Mouse (Mus musculus): ENCODE results near the gene Gpc5.

The Gpc5 gene

DNA sequence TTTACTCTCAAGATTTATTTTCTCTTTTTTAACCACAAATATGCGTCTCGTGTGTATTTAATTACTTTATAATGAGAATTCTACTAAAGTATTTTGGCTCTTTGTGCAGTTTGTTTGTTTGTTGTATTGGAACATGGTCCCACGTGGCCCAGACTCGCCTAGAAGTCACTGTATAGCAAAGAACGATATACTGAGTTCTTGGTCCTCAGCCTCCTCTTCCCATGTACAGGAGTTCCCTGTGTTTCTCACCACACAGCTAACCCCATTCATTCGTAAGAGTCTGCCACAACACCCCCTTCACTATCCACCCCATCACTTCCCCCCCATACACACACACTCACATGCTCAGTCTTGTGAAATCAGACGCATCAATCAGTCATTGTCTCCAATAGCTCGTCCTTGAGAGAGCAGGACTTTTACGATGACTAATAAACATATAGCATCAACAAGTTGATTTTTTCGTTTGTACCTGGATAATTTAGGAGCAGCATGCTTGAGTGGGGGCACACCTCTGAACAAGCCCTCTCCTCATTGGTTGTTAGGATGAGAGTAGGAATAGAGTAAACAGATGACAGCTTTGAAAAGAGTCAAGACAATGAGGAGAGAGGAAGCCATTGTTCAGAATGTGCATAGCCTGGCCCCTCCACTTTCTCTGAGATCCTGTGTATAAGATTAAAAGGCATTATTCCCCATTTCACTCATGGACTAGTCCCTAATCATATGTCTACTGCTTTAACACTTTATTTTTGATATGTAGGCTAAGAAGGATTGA, 740.0 kb downstream of the Gpc5 start:
- no peak for DNase-seq (ENCODE audit: low spot score)

DNA sequence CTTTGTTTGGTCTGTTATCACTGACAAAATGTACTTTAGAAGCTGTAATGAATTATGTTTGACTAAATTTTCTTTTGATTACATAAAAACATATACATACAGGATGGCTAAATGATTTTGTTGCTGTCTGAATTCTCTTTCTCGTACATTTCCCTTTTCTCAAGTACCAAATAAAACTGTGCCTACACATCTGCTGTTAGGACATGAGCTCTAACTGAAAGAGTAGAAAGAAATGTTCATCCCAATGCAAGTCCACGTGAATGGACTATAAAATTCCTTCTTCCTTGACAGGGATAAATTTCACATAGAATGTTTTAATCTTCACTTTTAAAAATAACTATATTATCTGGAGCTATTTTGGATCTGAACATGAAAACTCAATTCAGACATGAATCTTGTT, 751.8 kb downstream of the Gpc5 start:
- DNase-seq (ENCODE audit: low spot score) = no peak

DNA sequence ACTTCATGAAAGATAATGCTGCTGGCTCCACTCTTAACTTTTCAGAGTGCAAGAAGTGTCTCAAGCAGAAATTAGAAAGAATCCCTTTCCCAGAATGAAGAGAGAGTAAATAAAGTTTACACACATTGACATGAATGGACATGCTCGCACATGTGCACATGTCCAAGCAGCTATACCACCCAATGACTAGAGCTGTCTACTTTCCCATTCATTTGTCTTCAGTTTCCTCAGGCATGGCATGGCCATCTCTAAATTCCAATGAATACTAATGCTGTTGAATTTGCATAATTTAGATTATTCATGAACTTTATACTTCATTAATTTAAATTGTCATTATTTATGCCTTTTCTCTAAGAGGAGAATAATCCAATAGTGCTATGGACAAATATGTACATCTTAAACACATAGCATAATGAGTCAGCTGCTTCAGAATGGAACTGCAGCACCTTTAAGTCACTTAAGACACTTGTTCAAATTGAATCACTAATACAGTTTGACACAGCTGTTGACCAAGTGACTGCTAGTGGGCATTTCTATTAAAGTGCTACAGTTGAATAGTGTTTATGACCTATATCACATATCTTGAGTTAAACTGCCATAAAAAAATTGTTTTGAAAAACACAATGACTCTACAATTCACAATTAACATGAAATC, 752.9 kb downstream of the Gpc5 start:
- DNase-seq (ENCODE audit: low spot score) = no peak

DNA sequence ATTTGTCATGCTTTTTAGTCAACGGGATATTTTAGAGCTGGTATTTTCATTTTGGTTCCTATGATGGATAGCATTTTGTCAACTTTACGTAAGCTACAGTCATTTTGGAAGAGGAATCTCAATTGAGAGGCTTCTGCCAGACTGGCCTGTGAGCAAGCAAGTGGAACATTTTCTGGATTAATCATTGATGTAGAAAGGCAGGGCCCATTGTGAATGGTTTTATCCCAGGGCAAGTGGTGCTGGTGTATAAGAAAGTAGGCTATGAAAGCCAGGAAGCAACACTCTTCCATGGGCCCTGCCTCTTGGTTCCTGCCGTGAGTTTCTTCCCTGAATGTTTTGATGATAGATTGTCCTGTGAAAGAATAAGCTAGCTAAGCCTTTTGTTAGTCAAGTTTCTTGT, 777.1 kb downstream of the Gpc5 start:
- DNase-seq (ENCODE audit: low spot score) = no peak

DNA sequence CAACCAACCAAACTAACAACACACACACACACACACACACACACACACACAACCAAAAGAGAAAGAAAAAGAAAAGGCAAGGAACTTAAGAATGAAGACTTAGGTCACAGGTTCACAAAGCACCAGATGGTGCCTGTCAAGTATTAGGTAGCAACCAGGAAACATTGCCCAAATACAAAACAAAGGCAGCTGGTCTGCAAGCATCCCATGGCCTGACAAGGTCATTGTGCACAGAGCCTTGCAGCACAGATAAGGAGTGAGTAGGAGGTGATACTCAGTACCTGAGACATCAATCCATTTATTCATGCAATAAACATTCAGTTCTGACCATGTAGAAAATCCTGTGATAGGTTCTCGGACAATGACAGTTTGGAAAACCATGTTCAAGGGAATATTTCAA, 884.0 kb downstream of the Gpc5 start:
- no peak for DNase-seq (ENCODE audit: low spot score)

DNA sequence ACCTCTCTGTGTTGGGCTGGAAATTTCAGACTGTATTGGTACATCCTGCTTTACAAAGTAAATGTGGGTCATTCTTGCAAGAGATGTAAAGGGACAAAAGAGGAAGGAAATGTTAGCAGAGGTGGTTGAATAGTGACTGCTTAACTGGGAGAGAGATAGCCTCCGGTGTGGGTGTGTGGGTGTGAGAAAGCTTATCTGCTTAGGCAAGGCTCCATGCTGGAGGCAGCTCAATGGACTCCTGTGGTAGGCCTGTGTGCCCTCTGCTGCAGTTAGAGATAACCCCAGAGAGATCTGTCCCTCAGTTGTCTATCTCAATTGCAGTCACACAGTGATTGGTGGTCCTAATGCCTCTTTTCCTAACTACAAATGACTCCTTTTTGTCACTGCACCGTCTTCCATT, 887.2 kb downstream of the Gpc5 start:
- no peak for DNase-seq (ENCODE audit: low spot score)

DNA sequence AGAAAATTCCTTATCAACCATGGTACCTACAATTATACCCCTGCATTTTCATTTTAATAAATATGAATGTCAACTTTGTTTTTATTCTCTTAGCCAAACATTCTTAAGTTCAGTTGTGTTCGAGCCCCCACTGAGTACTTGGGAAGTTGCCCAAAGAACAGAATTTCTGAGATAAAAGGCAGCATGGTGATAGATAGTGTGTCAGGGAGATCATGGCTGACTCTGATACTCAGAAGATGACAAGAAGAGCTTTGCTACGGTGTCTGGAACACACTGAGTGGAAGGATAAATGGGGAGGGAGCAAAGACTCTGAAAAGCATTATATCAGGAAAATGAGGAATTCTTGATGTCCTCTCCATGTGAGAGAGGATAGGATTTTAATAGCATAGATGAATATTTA, 898.7 kb downstream of the Gpc5 start:
- no peak for DNase-seq (ENCODE audit: low spot score)

DNA sequence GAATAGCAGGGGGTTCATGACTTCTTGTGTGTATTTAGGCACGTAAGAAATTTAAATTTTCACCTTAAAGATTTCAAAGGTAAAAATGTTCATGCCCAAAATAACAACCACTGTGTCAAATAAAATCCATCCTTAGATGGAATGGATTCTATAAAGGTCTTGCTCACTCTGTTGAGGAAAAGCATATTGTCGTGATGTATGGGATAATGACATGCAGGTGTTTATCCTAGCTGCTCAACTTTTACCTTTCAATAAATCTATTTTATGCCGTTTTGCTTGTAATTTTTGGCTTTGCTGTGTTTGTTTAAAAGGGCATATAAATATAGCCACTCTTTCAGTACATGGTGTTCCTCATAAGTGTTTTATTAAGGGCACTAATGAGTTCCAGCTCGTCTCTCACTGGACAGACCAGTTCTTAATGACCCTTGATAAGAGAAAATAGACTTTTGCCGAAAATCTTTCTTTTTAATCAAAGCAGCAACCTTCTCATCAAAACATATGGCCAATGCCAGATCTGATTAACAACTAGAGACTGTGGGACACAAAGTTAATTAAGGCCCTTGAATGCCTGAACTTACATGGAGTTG, 901.6 kb downstream of the Gpc5 start:
- DNase-seq (ENCODE audit: low spot score) = no peak

DNA sequence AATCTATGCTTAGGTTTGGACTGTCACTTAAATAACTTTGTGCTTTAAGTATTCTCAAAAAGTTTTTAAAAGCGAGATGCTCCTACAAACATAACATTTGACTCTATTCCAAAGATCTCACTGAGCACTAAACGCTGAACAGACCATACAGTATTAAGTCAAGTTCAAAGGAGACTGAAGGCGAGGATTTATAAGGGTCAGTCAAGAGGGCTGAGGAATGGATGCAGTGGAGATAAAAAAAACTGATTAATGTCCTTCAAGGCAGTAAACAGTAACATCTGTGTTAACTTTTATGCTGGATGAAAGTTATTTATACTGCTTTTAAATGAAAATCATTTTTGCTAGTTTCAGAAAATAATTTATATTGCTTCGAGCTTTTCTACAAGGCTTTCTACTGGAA, 906.9 kb downstream of the Gpc5 start:
- no peak for DNase-seq (ENCODE audit: low spot score)

DNA sequence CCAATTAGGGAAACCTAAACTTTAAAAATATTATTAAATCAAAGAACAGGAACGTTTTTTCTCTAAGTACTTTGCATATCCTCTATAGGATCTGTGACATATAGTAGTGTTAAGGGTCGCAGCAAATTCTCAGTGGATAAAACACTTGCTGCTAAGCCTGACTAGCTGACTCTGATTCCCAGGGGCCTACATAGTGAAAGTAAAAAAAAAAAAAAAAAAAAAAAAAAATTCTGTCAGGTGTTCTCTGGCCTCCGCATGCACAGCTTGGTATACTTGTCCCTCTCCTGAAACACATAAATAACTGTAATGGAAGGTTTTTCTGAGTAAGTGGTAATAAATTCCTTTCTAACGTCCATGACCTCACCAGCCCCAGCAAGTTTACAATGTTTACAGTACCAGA, 995.0 kb downstream of the Gpc5 start:
- no peak for DNase-seq (ENCODE audit: low spot score)

DNA sequence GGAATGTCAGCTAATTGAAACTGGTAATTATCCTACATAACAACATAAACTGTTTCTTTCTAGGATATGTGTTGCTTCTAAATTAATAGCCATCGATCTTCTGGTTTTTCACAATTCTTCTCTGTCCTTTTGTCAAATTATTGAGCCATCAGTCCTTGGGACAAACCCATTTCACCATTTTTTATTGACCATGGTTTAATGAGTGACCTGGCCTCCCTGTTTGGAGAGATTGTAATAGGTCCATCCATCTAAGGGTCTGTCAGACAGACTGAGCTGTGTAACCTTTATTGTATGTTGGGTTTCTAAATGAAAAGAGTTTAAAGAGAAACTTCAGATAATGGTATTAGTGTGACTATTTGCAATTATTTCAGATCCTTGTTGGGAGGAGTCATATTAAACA, 1035.9 kb downstream of the Gpc5 start:
- DNase-seq (ENCODE audit: low spot score) = no peak

DNA sequence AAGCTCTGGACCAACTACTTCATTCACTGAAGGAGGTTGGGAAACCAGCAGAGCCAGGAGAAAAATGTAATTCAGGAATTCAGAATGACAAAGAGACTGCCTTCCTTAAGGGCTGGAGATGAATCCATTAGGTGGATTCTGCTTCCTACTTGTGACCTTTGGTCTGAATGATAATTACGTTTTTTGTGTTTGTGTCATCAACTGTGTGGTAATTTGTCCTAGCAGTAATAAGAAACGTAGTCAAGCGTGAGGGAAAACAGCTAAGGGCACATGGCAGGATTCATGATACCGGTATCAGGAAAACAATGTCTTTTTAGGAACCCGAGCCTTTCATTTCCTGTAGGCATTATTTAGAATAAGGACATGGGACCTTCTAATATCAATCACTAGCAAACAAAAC, 1045.3 kb downstream of the Gpc5 start:
- DNase-seq (ENCODE audit: low spot score) = no peak

DNA sequence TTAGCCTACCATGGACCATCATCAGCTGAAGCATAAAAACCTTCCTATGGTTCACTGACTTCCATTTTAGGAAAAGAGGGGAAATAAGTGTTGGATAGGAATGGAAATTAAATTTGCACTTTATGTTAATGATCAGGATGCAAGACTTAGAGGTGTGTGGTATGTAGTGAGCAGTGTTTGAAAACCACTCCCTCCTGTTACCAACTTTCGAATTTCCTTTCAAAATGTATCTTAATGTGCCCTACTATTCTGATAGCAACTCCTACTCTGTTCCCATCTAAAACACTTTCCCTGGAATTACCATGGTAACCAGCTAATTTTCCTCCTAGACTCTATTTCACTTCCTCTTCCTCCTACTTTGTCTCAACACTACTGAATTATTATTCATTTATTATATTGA, 1045.8 kb downstream of the Gpc5 start:
- DNase-seq (ENCODE audit: low spot score) = no peak

DNA sequence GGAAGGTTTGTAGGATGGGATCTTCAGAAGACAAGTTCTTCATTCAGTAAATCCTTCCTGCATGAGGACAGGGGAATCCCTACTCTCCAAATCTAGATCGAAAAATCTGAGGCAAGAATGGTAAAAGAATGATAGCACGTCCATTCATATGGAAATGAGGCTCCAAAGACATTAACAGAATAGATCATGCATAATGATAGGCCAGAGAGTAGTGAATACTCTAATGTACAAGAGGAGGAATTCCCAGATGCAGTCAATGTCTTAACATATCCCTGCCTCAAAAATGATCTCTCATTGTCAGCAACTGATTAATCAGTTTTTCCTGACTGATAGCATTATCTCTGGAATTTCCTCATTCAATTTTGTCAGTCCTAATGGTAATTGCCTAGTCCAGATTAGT, 1070.6 kb downstream of the Gpc5 start:
- no peak for DNase-seq (ENCODE audit: low spot score)

DNA sequence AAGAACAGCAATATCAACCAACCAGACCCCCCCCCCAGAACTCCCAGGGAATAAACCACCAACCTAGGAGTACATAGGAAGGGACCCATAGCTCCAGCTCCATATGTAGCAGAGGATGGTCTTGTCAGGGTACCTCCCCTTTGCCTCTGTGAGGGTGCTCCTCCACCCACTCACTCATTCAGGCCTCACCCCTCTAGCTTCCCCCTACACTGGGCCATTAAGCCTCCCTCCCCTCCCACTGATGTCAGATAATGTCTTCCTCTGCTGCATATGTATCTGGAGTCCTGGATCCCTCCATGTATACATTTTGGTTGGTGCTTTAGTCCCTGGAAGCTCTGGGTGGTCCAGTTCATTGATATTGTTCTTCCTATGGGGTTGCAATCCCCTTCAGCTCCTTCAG, 1075.4 kb downstream of the Gpc5 start:
- DNase-seq (ENCODE audit: low spot score) = no peak

DNA sequence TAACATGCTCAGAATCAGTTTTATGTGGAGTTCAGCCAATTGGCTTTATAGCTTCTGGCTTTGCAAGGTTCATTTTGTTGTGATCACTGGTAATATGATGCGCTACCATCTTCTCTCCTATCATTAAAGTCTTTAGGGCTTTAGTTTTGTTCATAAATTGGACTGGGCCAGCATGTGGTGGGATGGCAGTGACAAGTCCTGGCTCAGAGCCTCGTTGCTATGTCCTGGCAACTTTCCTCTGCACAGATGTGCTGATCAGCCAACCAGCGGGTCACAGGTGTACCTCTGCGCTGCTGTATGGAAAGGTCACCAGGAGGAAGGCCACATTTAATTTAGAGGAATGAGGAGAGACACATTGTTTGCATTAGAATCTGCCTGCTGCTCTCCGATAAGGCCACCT, 1077.1 kb downstream of the Gpc5 start:
- DNase-seq (ENCODE audit: low spot score) = no peak

DNA sequence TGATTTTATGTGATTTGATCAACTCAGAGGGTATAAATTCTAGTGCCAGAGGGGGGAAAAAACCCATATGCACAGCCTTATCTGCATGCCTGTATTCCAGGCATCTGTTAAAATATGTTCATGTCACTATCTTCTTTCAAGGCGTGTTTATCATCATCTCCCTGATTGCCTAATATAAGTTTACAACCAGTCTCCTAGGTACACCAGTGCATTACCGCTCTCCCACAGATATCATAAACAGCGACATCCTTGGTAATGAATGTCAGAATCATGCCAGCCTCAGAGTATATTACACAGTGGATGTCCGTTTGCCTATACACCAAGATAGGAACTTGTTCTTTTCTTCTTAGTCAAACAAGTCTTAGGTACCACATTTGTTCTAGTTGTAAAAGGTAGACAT, 1095.0 kb downstream of the Gpc5 start:
- DNase-seq (ENCODE audit: low spot score) = no peak

DNA sequence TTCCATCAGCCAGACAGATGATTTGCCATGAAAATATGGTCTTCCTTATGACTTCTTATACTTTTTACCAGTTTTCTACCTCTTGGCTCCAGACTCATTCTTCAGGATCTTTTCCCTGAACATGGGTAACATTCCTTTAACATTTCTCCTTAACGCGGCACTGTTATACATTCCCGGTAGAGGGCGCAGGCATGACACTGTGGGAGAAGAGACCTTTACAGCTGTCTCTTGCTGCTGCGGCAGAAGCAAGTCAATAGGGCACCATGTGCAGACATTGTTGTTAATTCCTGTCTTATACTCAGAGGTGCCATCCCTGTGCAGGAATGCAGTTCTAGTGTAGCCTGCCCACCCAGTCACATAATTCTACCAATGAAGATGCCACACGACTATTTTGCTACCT, 1115.0 kb downstream of the Gpc5 start:
- DNase-seq (ENCODE audit: low spot score) = no peak

DNA sequence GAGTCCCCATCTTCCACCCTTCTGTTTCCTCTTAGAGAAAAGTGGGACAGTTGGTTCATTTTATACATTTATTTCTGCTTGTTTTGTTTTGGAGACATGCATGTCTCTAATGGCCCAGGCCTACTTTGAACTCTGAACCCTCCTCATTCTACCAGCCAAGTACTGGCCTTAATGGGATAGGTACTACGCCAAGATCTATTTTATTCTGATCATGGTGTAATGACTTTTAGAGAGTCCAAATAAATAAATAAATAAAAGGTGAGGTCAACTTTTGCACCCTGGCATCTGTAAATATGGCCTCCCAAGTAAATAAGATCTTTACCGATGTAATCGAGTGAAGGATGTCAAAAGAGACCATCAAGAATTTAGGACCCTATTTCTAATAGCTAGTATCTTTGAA, 1116.6 kb downstream of the Gpc5 start:
- no peak for DNase-seq (ENCODE audit: low spot score)

DNA sequence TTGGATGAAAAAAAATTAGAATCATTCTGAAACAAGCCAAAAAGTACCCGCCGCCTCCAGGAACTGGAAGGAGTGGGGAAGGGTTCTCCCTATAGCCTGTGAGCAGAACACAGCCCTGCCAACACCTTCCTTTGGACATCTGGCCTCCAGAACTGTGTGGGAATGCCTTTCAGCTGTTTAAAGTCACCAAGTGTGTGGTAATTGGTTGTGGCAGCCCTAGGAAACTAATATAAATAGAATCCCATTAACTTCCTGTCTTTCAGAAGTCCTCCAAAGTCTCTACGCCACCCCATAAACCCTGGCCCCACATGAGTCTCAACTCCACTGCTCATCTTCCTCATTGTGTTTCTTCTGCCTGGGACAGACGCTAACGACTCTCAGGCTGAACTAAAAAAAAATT, 1117.0 kb downstream of the Gpc5 start:
- DNase-seq (ENCODE audit: low spot score) = no peak

DNA sequence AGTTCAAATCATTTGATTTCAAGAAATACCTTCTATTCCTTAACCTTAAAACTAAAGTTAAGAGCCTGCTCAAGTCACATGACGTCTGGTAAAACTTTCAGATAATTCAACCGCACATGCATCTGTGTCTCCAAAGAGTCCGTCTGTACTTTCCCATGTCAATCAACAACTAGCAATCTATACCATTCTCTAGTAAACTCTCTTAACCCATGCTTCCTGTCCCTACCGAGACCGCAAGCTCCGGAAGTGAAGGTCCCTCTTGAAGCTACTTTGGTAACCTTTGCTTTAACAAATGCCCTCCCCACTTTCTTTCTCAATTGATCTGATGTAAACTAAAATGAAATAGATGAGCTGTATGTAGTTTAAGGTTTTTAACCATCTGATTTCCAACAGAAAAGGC, 1118.3 kb downstream of the Gpc5 start:
- DNase-seq (ENCODE audit: low spot score) = no peak

DNA sequence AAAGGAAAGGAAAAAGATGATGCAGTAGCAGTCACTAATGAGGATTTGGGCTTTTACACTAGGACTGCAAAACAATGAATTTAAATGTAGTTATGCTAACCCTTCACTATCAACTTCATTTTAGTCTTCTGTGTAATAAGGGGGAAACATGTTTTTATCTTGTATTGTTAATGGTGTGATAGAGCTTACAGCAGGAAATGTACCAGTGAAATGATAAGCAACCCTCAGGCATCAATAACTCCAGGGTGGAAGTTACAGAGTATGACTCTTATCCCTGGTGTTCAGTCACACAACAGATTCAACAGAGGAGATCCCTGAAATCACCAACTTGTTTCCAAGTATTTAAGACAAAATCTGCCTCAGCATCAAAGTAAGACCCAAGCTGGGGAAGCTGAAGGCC, 1120.0 kb downstream of the Gpc5 start:
- no peak for DNase-seq (ENCODE audit: low spot score)

DNA sequence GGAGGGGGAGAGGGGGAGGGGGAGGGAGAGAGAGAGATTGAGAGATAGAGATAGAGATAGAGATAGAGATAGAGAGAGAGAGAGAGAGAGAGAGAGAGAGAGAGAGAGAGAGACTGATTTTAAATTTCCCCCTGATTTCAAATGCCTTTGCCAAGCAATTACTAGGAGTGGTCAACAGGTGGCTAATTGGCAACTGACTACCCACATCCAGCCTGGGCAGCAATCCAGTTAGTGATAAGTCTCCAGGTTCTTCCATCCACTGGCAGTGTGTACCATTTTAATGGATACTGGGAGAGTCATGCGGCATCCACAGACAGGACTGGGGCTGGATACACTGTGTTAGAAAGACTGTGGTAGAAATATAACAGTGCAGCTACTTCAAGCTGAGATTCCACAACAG, 1166.1 kb downstream of the Gpc5 start:
- no peak for DNase-seq (ENCODE audit: low spot score)

DNA sequence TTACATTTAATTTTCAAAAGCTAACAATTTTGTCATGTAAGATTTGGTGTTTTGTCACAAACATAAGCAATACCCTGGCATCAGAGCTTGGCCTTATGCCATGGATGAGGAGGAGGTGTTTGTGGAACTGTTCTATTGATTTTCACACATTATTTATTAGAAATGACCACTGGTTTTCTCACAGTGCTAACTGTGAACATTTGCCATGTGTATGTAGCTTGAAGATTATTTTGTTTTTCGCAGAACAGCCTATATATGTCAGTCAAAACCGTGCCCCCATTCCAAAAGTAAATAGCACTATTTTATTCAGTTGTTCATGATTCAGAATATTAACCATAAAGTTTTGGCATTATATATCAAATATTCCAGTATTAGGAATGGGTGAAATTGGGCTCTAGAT, 1216.5 kb downstream of the Gpc5 start:
- DNase-seq (ENCODE audit: low spot score) = no peak

All from MN1 (cell line).